Mouse (Mus musculus) spleen, adult 2 months (tissue): ENCODE measurements around the gene Vps54.

Experiments
- CTCF ChIP-seq: fragments of 200-500 bp; IDR thresholded peaks from 2 replicates; pipeline ENCODE4 v1.5.1; 2011; ENCODE audit warnings: mild to moderate bottlenecking, inconsistent platforms; ENCODE audit not compliant: insufficient read depth, insufficient read length, insufficient replicate concordance; ENCODE audit errors: extremely low read depth
- POLR2A ChIP-seq: fragments of 200-500 bp; IDR thresholded peaks from 2 replicates; pipeline ENCODE4 v1.6.1; 2011; ENCODE audit warnings: low read depth, low read length, inconsistent platforms

- TF ChIP-seq CTCF (no peak), POLR2A (no peak)
Observed at GRCm38 (mm10) chr11:21223539-21223938, 15.5 kb upstream of the Vps54 start.
